Mouse (Mus musculus) kidney, adult 11 months (tissue): ENCODE results near the gene Smyd2.

Source experiments
- DNase-seq: peaks from one replicate; pipeline ENCODE4 v3.0.0; 2022

Smyd2 gene

GRCm38 (mm10) chr1:189869651-189870270 lies 52.4 kb downstream of the Smyd2 start:
- no peak for DNase-seq

GRCm38 (mm10) chr1:189868036-189868435 lies 54.1 kb downstream of the Smyd2 start:
- no peak for DNase-seq

GRCm38 (mm10) chr1:189867497-189867896 lies 54.7 kb downstream of the Smyd2 start:
- peak; percentile 69 for DNase-seq

- DNase-seq = no peak
These were observed 55.1 kb downstream of the Smyd2 start for GRCm38 (mm10) chr1:189867034-189867433.

- no peak for DNase-seq
These were observed 55.5 kb downstream of the Smyd2 start for GRCm38 (mm10) chr1:189866621-189867020.

GRCm38 (mm10) chr1:189864846-189865560 lies 57.2 kb downstream of the Smyd2 start:
- no peak for DNase-seq

- DNase-seq = no peak
These were observed 57.9 kb downstream of the Smyd2 start for GRCm38 (mm10) chr1:189864301-189864700.

GRCm38 (mm10) chr1:189863727-189864126 lies 58.4 kb downstream of the Smyd2 start:
- DNase-seq = no peak

GRCm38 (mm10) chr1:189860942-189861315 lies 61.2 kb downstream of the Smyd2 start:
- no peak for DNase-seq

GRCm38 (mm10) chr1:189860112-189860941 lies 61.8 kb downstream of the Smyd2 start:
- DNase-seq = no peak

GRCm38 (mm10) chr1:189858377-189858776 lies 63.8 kb downstream of the Smyd2 start:
- no peak for DNase-seq

GRCm38 (mm10) chr1:189855739-189856138 lies 66.4 kb downstream of the Smyd2 start:
- DNase-seq = no peak

GRCm38 (mm10) chr1:189854646-189855045 lies 67.5 kb downstream of the Smyd2 start:
- DNase-seq = no peak

GRCm38 (mm10) chr1:189852456-189852855 lies 69.7 kb downstream of the Smyd2 start:
- DNase-seq = no peak

- DNase-seq = no peak
These were observed 70.1 kb downstream of the Smyd2 start for GRCm38 (mm10) chr1:189852051-189852450.

GRCm38 (mm10) chr1:189849550-189849949 lies 72.6 kb downstream of the Smyd2 start:
- no peak for DNase-seq

- no peak for DNase-seq
These were observed 75.8 kb downstream of the Smyd2 start for GRCm38 (mm10) chr1:189846319-189846718.

- DNase-seq = no peak
These were observed 88.0 kb downstream of the Smyd2 start for GRCm38 (mm10) chr1:189834166-189834565.

GRCm38 (mm10) chr1:189833351-189833750 lies 88.8 kb downstream of the Smyd2 start:
- no peak for DNase-seq

- peak; percentile 24 for DNase-seq
These were observed 91.3 kb downstream of the Smyd2 start for GRCm38 (mm10) chr1:189830797-189831232.
